Mouse (Mus musculus) lung, postnatal 0 days (tissue): ENCODE results near the gene Tmprss7. TPM values are rescaled to one million over a fixed set of nuclear protein-coding genes. Genes with fewer than 3 reads are reported as not detected.

Source experiments
- ATAC-seq: fragments of 200-750 bp; cut with Nextera tagmentation; 2 replicates; pipeline ENCODE4 v1.8.0; 2017; ENCODE audit warnings: moderate library complexity
- DNase-seq: peaks from one replicate; pipeline ENCODE4 v3.0.0-alpha.2; 2016; ENCODE audit warnings: low spot score
- H3K27ac ChIP-seq: fragments of 300-500 bp; sonication (generic); 2 replicates; pipeline ENCODE4 v1.5.1; 2014; ENCODE audit warnings: antibody characterized with exemption, mild to moderate bottlenecking, low read length, mixed read lengths
- H3K27me3 ChIP-seq: fragments of 300-500 bp; sonication (generic); replicated peaks from 2 replicates; pipeline ENCODE4 v1.6.1; 2014; ENCODE audit warnings: low read length, mixed read lengths; ENCODE audit not compliant: insufficient read depth
- H3K36me3 ChIP-seq: fragments of 300-500 bp; sonication (generic); 2 replicates; pipeline ENCODE4 v1.6.1; 2014; ENCODE audit warnings: low read length, mixed read lengths; ENCODE audit not compliant: insufficient read depth
- H3K4me1 ChIP-seq: fragments of 300-500 bp; sonication (generic); 2 replicates; pipeline ENCODE4 v1.6.1; 2014; ENCODE audit warnings: antibody characterized with exemption, low read depth, low read length, mixed read lengths; ENCODE audit not compliant: insufficient read depth
- H3K4me2 ChIP-seq: fragments of 300-500 bp; sonication (generic); replicated peaks from 2 replicates; pipeline ENCODE4 v1.6.1; 2014; ENCODE audit warnings: low read depth, mild to moderate bottlenecking, low read length, moderate library complexity, mixed read lengths
- H3K4me3 ChIP-seq: fragments of 300-500 bp; sonication (generic); 2 replicates; pipeline ENCODE4 v1.5.1; 2014; ENCODE audit warnings: low read depth, low read length
- H3K9ac ChIP-seq: fragments of 300-500 bp; sonication (generic); replicated peaks from 2 replicates; pipeline ENCODE4 v1.6.1; 2014; ENCODE audit warnings: low read depth, mild to moderate bottlenecking
- H3K9me3 ChIP-seq: fragments of 300-500 bp; sonication (generic); 2 replicates; pipeline ENCODE4 v1.6.1; 2016; ENCODE audit warnings: low read length, mixed read lengths
- CTCF ChIP-seq: IDR thresholded peaks from 2 replicates; pipeline ENCODE4 v1.5.1; 2016; ENCODE audit warnings: antibody characterized with exemption, mild to moderate bottlenecking
- EP300 ChIP-seq: IDR thresholded peaks from 2 replicates; pipeline ENCODE4 v1.6.1; 2016; ENCODE audit warnings: antibody characterized with exemption, mild to moderate bottlenecking, control low read depth
- WGBS: fragments of 180-500 bp; shearing (Covaris S2); extraction: QIAGEN DNeasy Blood & Tissue Kit; methylation state at CpG from one replicate; pipeline ENCODE4 v1.1.7; 2014; 5-methylcytosine and 5-hydroxymethylcytosine counted together
- polyA plus RNA-seq: library from polyadenylated mRNA; unstranded; fragments of >200 nt; fragmentation: Nextera tagmentation; extraction: Ambion mirVana; gene quantifications from 2 replicates; pipeline ENCODE4 v1.2.1, GENCODE M21; 2015

Gene Tmprss7
- polyA plus RNA-seq, 1 experiment from 2014 or later: 0.10 TPM

GRCm38 (mm10) chr16:45624791-45625190 is 68.7 kb downstream of the Tmprss7 start:
- Histone ChIP-seq H3K27me3 (no peaks in the 10 kb centered on the region), H3K36me3 (no peaks in the 10 kb centered on the region), H3K4me3 (no peak overlapping the region), H3K27ac (no peak overlapping the region), H3K4me1 (no peaks in the 10 kb centered on the region), H3K9ac (no peak overlapping the region), H3K4me2 (no peak overlapping the region), H3K9me3 (no peaks in the 10 kb centered on the region)
- no peak for ATAC-seq
- WGBS: 64% methylated on average over 2 of the region's 2 CpGs
- no peak for DNase-seq
- TF ChIP-seq EP300: no peak
- TF ChIP-seq CTCF: no peak

DNA sequence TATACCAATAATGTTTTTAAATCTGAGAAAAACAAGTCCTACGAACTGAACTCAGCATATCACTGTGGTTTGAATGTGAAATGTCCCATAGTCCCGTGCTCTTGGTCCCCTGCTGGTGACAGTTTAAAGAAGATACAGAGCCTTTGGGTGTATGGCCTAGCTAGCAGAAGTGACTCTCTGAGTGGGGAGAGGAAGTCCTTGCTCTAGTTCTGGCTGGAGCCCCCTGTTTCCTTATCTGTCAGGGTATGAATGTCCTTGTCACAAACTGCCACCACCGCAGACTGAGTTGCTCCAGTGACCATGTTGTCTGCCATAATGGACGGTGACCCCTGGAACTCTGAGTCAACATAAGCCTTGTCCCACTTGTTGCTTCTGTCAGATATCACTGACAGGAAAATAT is 70.2 kb downstream of the Tmprss7 start:
- no peaks in the 10 kb centered on the region for H3K9me3 ChIP-seq
- no peaks in the 10 kb centered on the region for H3K4me1 ChIP-seq
- TF ChIP-seq EP300: no peak
- TF ChIP-seq CTCF: no peak
- H3K27ac ChIP-seq: no peak overlapping the region
- no peak overlapping the region for H3K4me3 ChIP-seq
- H3K9ac ChIP-seq: no peak overlapping the region
- DNase-seq (no peak), ATAC-seq (no peak)
- WGBS: 83% methylated on average over 4 of the region's 4 CpGs
- H3K36me3 ChIP-seq: no peaks in the 10 kb centered on the region
- H3K27me3 ChIP-seq: no peaks in the 10 kb centered on the region
- H3K4me2 ChIP-seq: no peak overlapping the region

- TF ChIP-seq EP300: no peak
- TF ChIP-seq CTCF: no peak
- WGBS: 37% methylated on average over 8 of the region's 8 CpGs
- Histone ChIP-seq H3K4me1 (no peaks in the 10 kb centered on the region), H3K4me3 (no peak overlapping the region), H3K27ac (no peak overlapping the region), H3K9ac (no peak overlapping the region), H3K27me3 (no peaks in the 10 kb centered on the region), H3K9me3 (no peaks in the 10 kb centered on the region), H3K36me3 (no peaks in the 10 kb centered on the region), H3K4me2 (no peak overlapping the region)
- ATAC-seq (peak; percentile 46; the same call in 1 of the 2 replicates), DNase-seq (no peak)
These were observed 73.6 kb downstream of the Tmprss7 start for GRCm38 (mm10) chr16:45619751-45620375.

DNA sequence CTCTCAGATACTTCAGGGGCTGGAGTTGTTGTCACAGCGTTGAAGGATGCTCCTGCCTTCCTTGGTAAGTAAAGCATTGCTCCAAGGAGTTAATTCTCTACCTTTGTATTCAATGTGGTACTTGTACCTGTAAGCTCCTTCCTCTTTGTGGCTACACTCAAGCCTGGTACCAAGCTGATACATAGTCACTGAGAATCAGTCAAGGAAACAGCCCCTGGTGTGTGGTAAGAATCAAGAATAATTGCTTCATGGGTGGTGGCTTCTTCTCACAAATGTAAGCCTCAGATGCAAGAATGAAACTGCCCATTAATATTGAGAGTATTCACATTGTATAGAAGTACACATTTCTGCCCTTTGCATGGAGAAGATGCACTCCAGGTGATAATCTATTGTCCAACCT is 77.5 kb downstream of the Tmprss7 start:
- no peaks in the 10 kb centered on the region for H3K36me3 ChIP-seq
- H3K27ac ChIP-seq: no peak overlapping the region
- DNase-seq: no peak
- H3K9me3 ChIP-seq: no peaks in the 10 kb centered on the region
- no peaks in the 10 kb centered on the region for H3K4me1 ChIP-seq
- H3K27me3 ChIP-seq: no peaks in the 10 kb centered on the region
- TF ChIP-seq EP300: no peak
- TF ChIP-seq CTCF: no peak
- H3K4me2 ChIP-seq: no peak overlapping the region
- no peak overlapping the region for H3K4me3 ChIP-seq
- WGBS: 90% methylated on average over 1 of the region's 1 CpGs
- H3K9ac ChIP-seq: no peak overlapping the region
- no peak for ATAC-seq

DNA sequence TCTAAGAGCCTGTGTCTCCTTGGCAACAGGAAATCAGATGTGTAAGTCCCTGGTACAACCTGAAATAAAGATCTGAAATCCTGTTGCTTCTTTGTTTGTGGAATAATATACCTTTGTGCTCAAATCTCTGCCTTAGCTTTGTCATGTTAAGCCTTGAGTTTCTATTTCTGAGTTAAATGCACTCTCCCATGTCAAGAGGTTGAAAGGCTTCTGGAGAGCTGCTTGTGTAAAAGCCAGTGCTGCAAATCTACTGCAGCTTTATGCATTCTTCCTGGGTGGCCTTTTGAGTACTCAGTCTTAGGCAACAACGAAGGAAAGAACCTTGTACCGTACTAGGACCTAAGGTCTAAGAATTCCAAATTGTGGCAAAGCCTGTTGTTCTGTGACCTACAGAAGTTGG is 80.2 kb downstream of the Tmprss7 start:
- 52% methylated on average over 2 of the region's 2 CpGs for WGBS
- ATAC-seq: no peak
- no peak overlapping the region for H3K27ac ChIP-seq

GRCm38 (mm10) chr16:45610267-45610666 is 83.2 kb downstream of the Tmprss7 start, which contains the start of gene Gcsam:
TSS of gene Gcsam (plus strand) at chr16:45610380.
- ATAC-seq (no peak), DNase-seq (no peak)
- TF ChIP-seq CTCF (no peak), EP300 (no peak)
- WGBS: 46% methylated on average over 4 of the region's 4 CpGs
- Histone ChIP-seq H3K36me3 (no peaks in the 10 kb centered on the region), H3K9ac (no peak within 1 kb of the TSS), H3K4me3 (no peak within 1 kb of the TSS), H3K27me3 (no peaks in the 10 kb centered on the region), H3K9me3 (no peaks in the 10 kb centered on the region), H3K4me2 (no peak within 1 kb of the TSS), H3K27ac (peak within 1 kb of the TSS; percentile 17; the same call in 1 of the 2 replicates), H3K4me1 (no peaks in the 10 kb centered on the region; the same call in 1 of the 2 replicates)

More for the DNA sequence above, 80.2 kb downstream of the Tmprss7 start:
- peak; percentile 8 for DNase-seq
- H3K9me3 ChIP-seq: no peaks in the 10 kb centered on the region
- H3K4me2 ChIP-seq: no peak overlapping the region
- TF ChIP-seq CTCF (no peak), EP300 (no peak)
- no peaks in the 10 kb centered on the region; the same call in 1 of the 2 replicates for H3K4me1 ChIP-seq
- no peaks in the 10 kb centered on the region for H3K36me3 ChIP-seq
- H3K9ac ChIP-seq: no peak overlapping the region
- H3K4me3 ChIP-seq: no peak overlapping the region
- no peaks in the 10 kb centered on the region for H3K27me3 ChIP-seq
